Mouse (Mus musculus) granulocyte monocyte progenitor cell, adult 5-6 weeks (primary cell): ENCODE data around the gene Slc22a20. TPM values are rescaled to one million over a fixed set of nuclear protein-coding genes. Genes with fewer than 3 reads are reported as not detected.

ENCODE experiments used
- ATAC-seq: replicated peaks from 2 replicates; pipeline ENCODE4 v1.8.0; 2016; ENCODE audit warnings: mild to moderate bottlenecking, moderate TSS enrichment, inconsistent platforms; ENCODE audit not compliant: poor library complexity, severe bottlenecking
- total RNA-seq, 2 experiments: library from RNA; stranded (forward) in 1 of 2; stranded (reverse) in 1 of 2; fragments of 200-712, 200-1000 nt in 1 of 2; fragments of >200 nt in 1 of 2; fragmentation: Nextera tagmentation in 1 of 2; gene quantifications; 2 replicates each; pipeline ENCODE4 v1.2.3; 2014 to 2017

The Slc22a20 gene
- total RNA-seq, 2 experiments from 2014 or later, result not detected

DNA sequence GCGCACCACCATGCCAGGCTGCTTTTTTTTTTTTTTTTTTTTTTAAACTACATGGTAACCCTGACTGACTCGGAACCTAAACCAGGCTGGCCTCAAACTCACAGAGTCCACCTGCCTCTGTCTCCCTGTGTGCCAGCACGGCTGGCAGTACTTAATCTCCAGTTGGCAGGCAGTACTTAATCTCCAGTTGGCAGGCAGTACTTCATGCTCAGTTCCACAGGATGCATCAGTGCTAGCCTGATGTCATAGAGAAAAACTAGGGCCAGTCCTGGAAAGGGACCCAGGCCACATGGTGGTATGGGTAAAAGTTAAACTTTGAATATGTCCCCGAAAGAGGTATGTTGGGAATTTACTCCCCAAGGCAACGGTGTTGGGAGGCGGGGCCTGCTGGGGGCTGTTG is 57.8 kb downstream of the Slc22a20 start:
- no peak for ATAC-seq

DNA sequence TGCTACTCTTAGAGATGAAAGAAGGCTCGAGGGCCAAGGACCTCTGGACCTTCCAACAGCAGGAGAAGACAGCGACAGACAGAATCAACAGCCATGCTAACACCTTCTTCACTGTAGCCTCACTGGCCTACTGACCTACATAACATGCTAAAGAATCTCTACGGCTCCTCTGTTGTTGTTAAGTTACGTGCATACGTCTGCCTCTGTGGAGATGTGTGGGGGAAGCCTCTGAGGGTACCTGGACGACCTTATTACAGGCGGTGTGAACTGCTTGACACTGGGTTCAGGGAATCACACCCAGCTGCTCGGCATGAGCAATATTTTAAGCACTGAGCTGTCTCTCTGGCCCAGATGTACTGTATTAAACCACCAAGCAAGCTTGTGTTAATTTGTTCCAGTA is 58.4 kb downstream of the Slc22a20 start:
- no peak for ATAC-seq

DNA sequence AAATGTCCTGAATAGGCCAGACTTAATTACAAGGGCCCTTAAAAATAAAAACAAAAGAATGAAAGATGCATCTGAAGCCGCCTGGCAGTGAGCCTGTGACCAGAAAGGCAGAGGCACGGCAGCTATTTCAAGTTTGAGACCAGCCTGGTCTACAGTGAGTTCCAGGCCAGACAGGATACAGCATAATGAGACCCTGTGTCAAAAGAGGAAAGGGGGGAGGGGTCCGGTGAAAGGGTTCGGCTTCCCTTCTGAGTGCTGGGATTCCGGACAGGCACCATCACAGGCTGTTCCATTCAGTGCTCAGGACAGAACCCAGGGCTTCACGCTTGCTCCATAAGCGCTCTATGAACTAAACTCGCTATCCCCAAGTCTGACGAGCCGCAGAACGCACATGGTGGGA is 58.9 kb downstream of the Slc22a20 start:
- ATAC-seq, result no peak

DNA sequence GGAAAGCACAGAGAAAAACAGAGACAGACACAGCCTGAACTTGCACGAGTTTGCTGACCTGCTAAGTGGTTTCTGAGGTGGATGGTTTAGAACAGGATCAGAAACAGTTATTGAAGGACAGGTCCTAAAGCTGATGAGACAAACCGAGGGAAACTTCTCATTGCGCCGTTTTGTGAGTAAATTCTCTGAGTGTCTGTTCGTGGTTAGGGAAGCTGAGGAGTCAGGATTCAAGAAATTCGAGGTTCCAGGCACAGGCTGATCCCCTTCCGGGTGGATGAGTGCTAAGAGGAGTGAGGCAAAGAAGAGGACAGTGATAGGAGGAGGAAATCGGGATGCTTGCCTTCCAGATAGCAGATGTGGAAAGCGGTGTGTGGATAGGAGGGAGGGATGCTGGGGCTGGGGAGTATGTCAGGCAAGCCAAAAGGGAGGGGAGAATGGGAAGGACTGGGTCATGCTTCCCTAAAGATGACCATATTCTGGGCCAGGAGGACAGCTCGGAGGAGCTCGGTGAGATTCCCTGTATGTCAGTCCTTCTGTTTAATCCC is 60.6 kb downstream of the Slc22a20 start:
- no peak for ATAC-seq

DNA sequence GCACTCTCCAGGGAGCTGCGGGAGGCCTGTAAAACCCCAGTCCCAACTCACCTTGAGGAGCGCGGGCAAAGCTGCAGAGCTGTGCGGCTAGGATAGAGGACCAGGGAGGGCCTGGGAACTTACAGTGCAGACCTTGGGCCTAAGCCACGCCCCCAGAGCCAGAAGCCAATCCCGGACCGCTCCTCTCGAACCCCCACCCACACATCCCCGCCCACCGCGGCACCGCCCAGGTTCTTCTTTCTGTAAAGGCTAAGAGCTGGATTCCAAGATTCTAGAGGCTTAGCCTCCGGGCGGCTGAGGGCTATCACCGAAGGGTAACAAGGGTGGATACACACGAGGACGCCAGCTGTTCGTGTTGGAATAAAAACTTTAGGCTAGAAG is 61.2 kb downstream of the Slc22a20 start, which contains the start of gene Cdc42ep2:
Gene Cdc42ep2 (minus strand): TSS at position 104 of the 381 bp plus-strand sequence.
- peak; percentile 88 for ATAC-seq

DNA sequence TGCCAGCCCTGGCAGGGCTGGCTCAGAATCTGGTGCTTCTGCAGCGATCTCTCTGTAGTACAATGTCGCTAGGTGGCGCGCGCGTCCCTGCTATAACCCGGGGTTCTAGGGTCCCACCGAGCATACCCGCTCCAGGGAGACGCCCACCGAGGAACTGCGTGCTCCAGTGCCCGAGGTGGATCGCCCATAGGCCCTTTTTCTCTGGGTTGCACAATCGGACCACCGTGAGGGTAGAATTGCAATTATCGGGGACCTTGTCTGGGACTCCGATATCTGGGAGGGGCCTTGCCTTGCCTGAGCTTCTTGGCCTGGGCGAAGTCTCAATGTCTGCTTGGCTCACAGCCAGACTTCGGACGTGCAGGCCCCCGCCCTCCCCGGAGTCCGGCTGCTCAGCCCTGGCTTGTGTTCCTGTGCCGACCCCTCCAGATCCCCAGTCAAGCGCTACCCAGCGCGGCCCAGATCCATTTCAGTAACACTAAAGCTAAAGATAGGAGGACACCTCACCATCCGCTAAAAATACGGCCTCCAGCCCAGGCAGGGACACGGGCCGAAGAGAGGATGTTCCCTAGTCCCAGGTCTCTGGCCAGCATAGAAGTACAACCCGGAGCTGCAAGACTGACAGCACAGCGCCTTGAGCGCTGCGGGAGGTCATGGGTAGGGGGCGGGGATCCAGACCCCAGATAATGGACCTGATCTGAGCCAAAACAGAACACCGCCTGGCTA is 61.8 kb downstream of the Slc22a20 start:
- peak; percentile 84 for ATAC-seq

DNA sequence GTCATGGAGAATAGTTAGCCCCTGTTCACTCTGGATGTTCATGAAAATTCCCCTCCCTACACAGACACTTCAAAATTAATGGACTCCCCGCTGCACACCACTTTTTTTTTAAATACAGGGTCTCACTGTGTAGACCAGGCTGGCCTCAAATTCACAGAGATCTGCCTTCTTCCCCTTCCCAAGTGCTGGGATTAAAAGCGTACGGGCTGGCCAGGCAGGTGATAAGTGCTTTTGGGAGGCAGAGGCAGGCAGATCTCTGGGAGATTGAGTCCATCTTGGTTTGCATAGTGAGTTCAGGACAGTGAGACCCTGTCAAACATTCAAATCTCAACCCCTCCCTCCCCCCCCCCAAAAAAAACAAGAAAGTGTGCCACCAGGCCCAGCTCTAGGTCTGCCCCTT is 63.0 kb downstream of the Slc22a20 start:
- no peak for ATAC-seq

DNA sequence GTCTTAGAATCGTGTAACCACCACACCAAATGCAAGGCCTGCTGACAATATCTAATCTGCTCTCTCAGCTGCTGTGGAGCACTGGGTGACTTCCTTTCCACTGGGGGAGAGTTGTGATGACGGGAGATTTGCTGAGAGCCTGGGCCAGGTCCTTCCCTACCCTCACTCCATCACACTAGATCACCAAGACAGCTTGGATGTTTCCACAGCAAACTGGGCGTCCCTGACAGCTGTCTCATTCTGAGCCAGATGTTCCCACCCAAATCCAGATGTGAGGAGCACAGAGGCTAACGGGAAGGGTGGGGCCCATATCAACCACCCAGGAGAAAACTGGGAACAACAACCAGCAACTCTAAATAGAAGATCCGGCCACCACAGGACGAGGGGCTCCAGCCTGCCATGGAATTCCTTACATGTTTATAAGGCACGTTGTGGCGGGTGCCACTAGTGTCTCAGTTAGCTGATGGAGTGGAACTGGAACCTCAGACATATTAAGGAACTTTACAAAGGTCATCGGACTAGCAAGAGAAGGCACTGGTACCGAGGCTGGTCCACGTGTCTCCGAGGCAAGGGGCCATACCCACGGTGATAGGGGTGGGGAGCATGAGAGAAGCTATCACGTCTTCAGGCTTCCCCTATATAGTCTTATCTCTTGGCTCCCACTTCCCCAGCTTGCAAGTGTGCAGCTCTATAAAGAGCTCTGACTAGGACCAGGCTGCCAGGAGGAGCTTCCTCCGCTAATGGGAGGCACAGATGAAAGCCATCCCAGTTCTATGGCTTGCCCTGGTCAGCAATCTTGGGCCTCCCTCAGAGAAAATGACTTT is 63.6 kb downstream of the Slc22a20 start:
- ATAC-seq, result no peak

DNA sequence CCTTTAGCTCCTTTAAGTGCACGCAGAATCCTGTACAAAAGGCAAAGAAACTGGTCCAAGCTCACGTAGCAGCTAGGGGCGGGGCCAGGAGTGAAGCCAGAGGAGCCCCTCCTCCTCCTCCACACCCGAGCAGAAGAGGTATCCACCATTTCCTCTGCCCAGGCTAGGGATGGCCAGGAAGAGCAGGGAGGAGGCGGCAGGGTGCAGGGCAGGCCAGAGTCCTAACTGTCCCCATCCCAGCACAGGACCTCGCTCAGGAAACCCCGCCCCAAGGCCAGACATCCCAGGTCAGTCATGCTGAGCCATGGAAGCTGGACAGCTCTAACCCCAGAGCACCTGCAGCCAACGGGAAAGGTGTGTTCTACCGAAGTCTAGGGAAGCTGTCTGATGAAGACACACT is 64.2 kb downstream of the Slc22a20 start:
- ATAC-seq, result no peak

Other genes starting within 250 kb of the Slc22a20 start
- gene Ltbp3, start 245.2 kb downstream of the Slc22a20 start, total RNA-seq (2014; fragmentation: Nextera tagmentation), result 1.8 and 16.0 TPM in 2 replicates
- gene Ltbp3, start 245.2 kb downstream of the Slc22a20 start, total RNA-seq (2017), result 3.7 and 3.9 TPM in 2 replicates
- 40.9 and 47.7 TPM in 2 replicates for gene Scyl1, start 214.7 kb downstream of the Slc22a20 start, total RNA-seq (2014; fragmentation: Nextera tagmentation)
- 22.8 and 23.3 TPM in 2 replicates for gene Scyl1, start 214.7 kb downstream of the Slc22a20 start, total RNA-seq (2017)
- 17.9 and 25.4 TPM in 2 replicates for gene Frmd8, start 110.9 kb downstream of the Slc22a20 start, total RNA-seq (2014; fragmentation: Nextera tagmentation)
- gene Frmd8, start 110.9 kb downstream of the Slc22a20 start, total RNA-seq (2017), result 19.0 and 28.4 TPM in 2 replicates
- 38.2 and 44.5 TPM in 2 replicates for gene Slc25a45, start 108.3 kb downstream of the Slc22a20 start, total RNA-seq (2014; fragmentation: Nextera tagmentation)
- gene Slc25a45, start 108.3 kb downstream of the Slc22a20 start, total RNA-seq (2017), result 35.5 and 35.6 TPM in 2 replicates
- 1.1 and 2.5 TPM in 2 replicates for gene Tigd3, start 92.0 kb downstream of the Slc22a20 start, total RNA-seq (2014; fragmentation: Nextera tagmentation)
- gene Tigd3, start 92.0 kb downstream of the Slc22a20 start, total RNA-seq (2017), result 2.3 and 4.4 TPM in 2 replicates
- gene Dpf2, start 73.1 kb downstream of the Slc22a20 start, total RNA-seq (2014; fragmentation: Nextera tagmentation), result 97.3 and 126 TPM in 2 replicates
- 62.7 and 108 TPM in 2 replicates for gene Dpf2, start 73.1 kb downstream of the Slc22a20 start, total RNA-seq (2017)
- gene Cdc42ep2, start 61.3 kb downstream of the Slc22a20 start, total RNA-seq (2014; fragmentation: Nextera tagmentation), result 0.23 TPM in 1 of 2 replicates, not detected in the other
- not detected in 2 replicates for gene Cdc42ep2, start 61.3 kb downstream of the Slc22a20 start, total RNA-seq (2017)
- 122 and 129 TPM in 2 replicates for gene Pola2, start 21.9 kb downstream of the Slc22a20 start, total RNA-seq (2014; fragmentation: Nextera tagmentation)
- gene Pola2, start 21.9 kb downstream of the Slc22a20 start, total RNA-seq (2017), result 56.9 and 64.9 TPM in 2 replicates
- 35.2 and 38.6 TPM in 2 replicates for gene Capn1, start 29.8 kb upstream of the Slc22a20 start, total RNA-seq (2014; fragmentation: Nextera tagmentation)
- 32.2 and 37.7 TPM in 2 replicates for gene Capn1, start 29.8 kb upstream of the Slc22a20 start, total RNA-seq (2017)
- 33.6 and 46.5 TPM in 2 replicates for gene Syvn1, start 60.4 kb upstream of the Slc22a20 start, total RNA-seq (2014; fragmentation: Nextera tagmentation)
- gene Syvn1, start 60.4 kb upstream of the Slc22a20 start, total RNA-seq (2017), result 3.8 and 8.2 TPM in 2 replicates
- 39.7 and 52.3 TPM in 2 replicates for gene Mrpl49, start 71.6 kb upstream of the Slc22a20 start, total RNA-seq (2014; fragmentation: Nextera tagmentation)
- gene Mrpl49, start 71.6 kb upstream of the Slc22a20 start, total RNA-seq (2017), result 45.2 and 46.1 TPM in 2 replicates
- 2,326 and 2,717 TPM in 2 replicates for gene Fau, start 71.7 kb upstream of the Slc22a20 start, total RNA-seq (2014; fragmentation: Nextera tagmentation)
- 1,639 and 2,001 TPM in 2 replicates for gene Fau, start 71.7 kb upstream of the Slc22a20 start, total RNA-seq (2017)
- gene Znhit2, start 75.0 kb upstream of the Slc22a20 start, total RNA-seq (2014; fragmentation: Nextera tagmentation), result 5.0 and 17.6 TPM in 2 replicates
- gene Znhit2, start 75.0 kb upstream of the Slc22a20 start, total RNA-seq (2017), result 13.7 and 17.6 TPM in 2 replicates
- 14.4 and 19.3 TPM in 2 replicates for gene Tm7sf2, start 82.2 kb upstream of the Slc22a20 start, total RNA-seq (2014; fragmentation: Nextera tagmentation)
- gene Tm7sf2, start 82.2 kb upstream of the Slc22a20 start, total RNA-seq (2017), result 3.4 and 4.0 TPM in 2 replicates
- 33.1 and 44.0 TPM in 2 replicates for gene Vps51, start 91.1 kb upstream of the Slc22a20 start, total RNA-seq (2014; fragmentation: Nextera tagmentation)
- gene Vps51, start 91.1 kb upstream of the Slc22a20 start, total RNA-seq (2017), result 48.0 and 48.5 TPM in 2 replicates
- not detected in 2 replicates for gene Tmem262, start 93.9 kb upstream of the Slc22a20 start, total RNA-seq (2014; fragmentation: Nextera tagmentation)
- not detected in 2 replicates for gene Tmem262, start 93.9 kb upstream of the Slc22a20 start, total RNA-seq (2017)
- gene Gm28374, start 96.1 kb upstream of the Slc22a20 start, total RNA-seq (2014; fragmentation: Nextera tagmentation), result not detected in 2 replicates
- not detected in 2 replicates for gene Gm28374, start 96.1 kb upstream of the Slc22a20 start, total RNA-seq (2017)
- 11.9 and 21.6 TPM in 2 replicates for gene Zfpl1, start 98.8 kb upstream of the Slc22a20 start, total RNA-seq (2014; fragmentation: Nextera tagmentation)
- 19.9 and 30.2 TPM in 2 replicates for gene Zfpl1, start 98.8 kb upstream of the Slc22a20 start, total RNA-seq (2017)
- 39.0 and 43.6 TPM in 2 replicates for gene Cdca5, start 98.8 kb upstream of the Slc22a20 start, total RNA-seq (2014; fragmentation: Nextera tagmentation)
- gene Cdca5, start 98.8 kb upstream of the Slc22a20 start, total RNA-seq (2017), result 34.8 and 42.1 TPM in 2 replicates
- 2.7 TPM in 1 of 2 replicates, not detected in the other for gene AC131692.1, start 108.3 kb upstream of the Slc22a20 start, total RNA-seq (2014; fragmentation: Nextera tagmentation)
- gene AC131692.1, start 108.3 kb upstream of the Slc22a20 start, total RNA-seq (2017), result 2.2 TPM in 1 of 2 replicates, not detected in the other
- 0.28 and 1.1 TPM in 2 replicates for gene Naaladl1, start 119.6 kb upstream of the Slc22a20 start, total RNA-seq (2014; fragmentation: Nextera tagmentation)
- gene Naaladl1, start 119.6 kb upstream of the Slc22a20 start, total RNA-seq (2017), result not detected in 2 replicates
- 8.5 and 10.2 TPM in 2 replicates for gene Sac3d1, start 132.5 kb upstream of the Slc22a20 start, total RNA-seq (2014; fragmentation: Nextera tagmentation)
- 5.9 and 7.2 TPM in 2 replicates for gene Sac3d1, start 132.5 kb upstream of the Slc22a20 start, total RNA-seq (2017)
- 31.2 and 31.3 TPM in 2 replicates for gene Snx15, start 142.2 kb upstream of the Slc22a20 start, total RNA-seq (2014; fragmentation: Nextera tagmentation)
- 9.7 and 11.2 TPM in 2 replicates for gene Snx15, start 142.2 kb upstream of the Slc22a20 start, total RNA-seq (2017)
- 5.1 TPM in 1 of 2 replicates, not detected in the other for gene Batf2, start 154.8 kb upstream of the Slc22a20 start, total RNA-seq (2014; fragmentation: Nextera tagmentation)
- gene Batf2, start 154.8 kb upstream of the Slc22a20 start, total RNA-seq (2017), result 0.77 and 2.3 TPM in 2 replicates
- gene Arl2, start 155.4 kb upstream of the Slc22a20 start, total RNA-seq (2014; fragmentation: Nextera tagmentation), result 22.6 and 37.1 TPM in 2 replicates
- 27.1 and 30.7 TPM in 2 replicates for gene Arl2, start 155.4 kb upstream of the Slc22a20 start, total RNA-seq (2017)
- not detected in 2 replicates for gene Majin, start 198.2 kb upstream of the Slc22a20 start, total RNA-seq (2014; fragmentation: Nextera tagmentation)
- not detected in 2 replicates for gene Majin, start 198.2 kb upstream of the Slc22a20 start, total RNA-seq (2017)
- not detected in 2 replicates for gene Gpha2, start 240.2 kb upstream of the Slc22a20 start, total RNA-seq (2014; fragmentation: Nextera tagmentation)
- gene Gpha2, start 240.2 kb upstream of the Slc22a20 start, total RNA-seq (2017), result not detected in 2 replicates
- gene Ppp2r5b, start 249.7 kb upstream of the Slc22a20 start, total RNA-seq (2014; fragmentation: Nextera tagmentation), result 3.0 and 3.1 TPM in 2 replicates
- 1.9 and 3.7 TPM in 2 replicates for gene Ppp2r5b, start 249.7 kb upstream of the Slc22a20 start, total RNA-seq (2017)